Comparison of ENCODE assay signal across 15 mouse cellular contexts in genomic region chr1:128223304-128223703, GRCm38 (mm10). TPM values are rescaled to one million over a fixed set of nuclear protein-coding genes. Genes with fewer than 3 reads are reported as not detected.
DNase-seq lines count a peak whose midpoint lies in the region; ATAC-seq and TF ChIP-seq lines count a peak whose summit lies in the region.
"Had no signal": no experiment of that assay in that cellular context is flagged by ENCODE, and none has a peak within 500 bp of the region (broad histone marks: within the 10 kb centered on the region; RNA-seq: fewer than 3 reads in every experiment).

No protein-coding gene starts in this region.

- no peak overlapping the region for H3K4me3 ChIP-seq in forebrain, postnatal 0 days (ENCODE audit: low read depth, low read length)
- H3K4me3 ChIP-seq in forebrain, embryonic 15.5 days, result no peak overlapping the region
- H3K4me3 ChIP-seq in liver, embryonic 14.5 days (ENCODE audit: insufficient read depth in 1 of 2, low read depth in 2 of 2, low read length in 2 of 2), result no peak overlapping the region
- H3K4me3 ChIP-seq in liver, embryonic 11.5 days (ENCODE audit: low read depth, low read length), result no peak overlapping the region
- H3K4me3 ChIP-seq: forebrain, embryonic 12.5 days; kidney, embryonic 15.5 days; neural tube, embryonic 12.5 days; stomach, embryonic 15.5 days had no signal

- ATAC-seq in forebrain, postnatal 0 days, result no peak
- ATAC-seq in forebrain, embryonic 15.5 days (replicated peaks), result no peak
- no peak for ATAC-seq in liver, embryonic 14.5 days (ENCODE audit: insufficient read depth)
- ATAC-seq in liver, embryonic 11.5 days (replicated peaks; ENCODE audit: low FRiP score), result no peak
- ATAC-seq in granulocyte monocyte progenitor cell, adult 5-6 weeks (replicated peaks; ENCODE audit: poor library complexity, severe bottlenecking), result no peak; the same call in 1 of the 2 replicates

- peak; percentile 11 for DNase-seq in forebrain, postnatal 0 days
- DNase-seq in liver, embryonic 14.5 days (ENCODE audit: low read depth in 3 of 3, low spot score in 3 of 3), result no peak
- DNase-seq in liver, embryonic 11.5 days (ENCODE audit: low spot score), result no peak
- DNase-seq in NIH3T3 (ENCODE audit: low read depth), result peak; percentile 31
- peak; percentile 15 for DNase-seq in retina, postnatal 1 day
- no peak for DNase-seq in adrenal gland, postnatal 10 days
- DNase-seq: adrenal gland, adult 2 months; heart, postnatal 4 days; layer of hippocampus, postnatal 36 days had no signal

- no peaks in the 10 kb centered on the region for H3K4me1 ChIP-seq in forebrain, postnatal 0 days (ENCODE audit: insufficient read depth)
- no peaks in the 10 kb centered on the region for H3K4me1 ChIP-seq in forebrain, embryonic 15.5 days
- no peaks in the 10 kb centered on the region for H3K4me1 ChIP-seq in liver, embryonic 14.5 days (replicated peaks; ENCODE audit: control insufficient read depth in 2 of 2, insufficient read depth in 2 of 2, low read length in 1 of 2)
- no peaks in the 10 kb centered on the region for H3K4me1 ChIP-seq in liver, embryonic 11.5 days (replicated peaks; ENCODE audit: control insufficient read depth, insufficient read depth, low read length)
- H3K4me1 ChIP-seq: forebrain, embryonic 12.5 days; kidney, embryonic 15.5 days; neural tube, embryonic 12.5 days; stomach, embryonic 15.5 days had no signal

- TF ChIP-seq CTCF in forebrain, postnatal 0 days (IDR thresholded peaks at IDR 0.05; ENCODE audit: low read depth), result peak; percentile 68
- peak; percentile 37 for TF ChIP-seq CTCF in liver, embryonic 14.5 days (IDR thresholded peaks at IDR 0.05; ENCODE audit: low read depth)

- H3K9ac ChIP-seq in forebrain, postnatal 0 days, result no peak overlapping the region
- H3K9ac ChIP-seq in forebrain, embryonic 15.5 days (replicated peaks), result no peak overlapping the region
- H3K9ac ChIP-seq in liver, embryonic 14.5 days (replicated peaks), result no peak overlapping the region
- H3K9ac ChIP-seq in liver, embryonic 11.5 days (ENCODE audit: low read depth, low read length), result no peak overlapping the region
- H3K9ac ChIP-seq: forebrain, embryonic 12.5 days; kidney, embryonic 15.5 days; neural tube, embryonic 12.5 days; stomach, embryonic 15.5 days had no signal

- WGBS in forebrain, postnatal 0 days, result 73% methylated on average over 1 of the region's 1 CpGs
- WGBS in forebrain, embryonic 15.5 days, result 93% methylated on average over 1 of the region's 1 CpGs
- WGBS in liver, embryonic 14.5 days (ENCODE audit: insufficient replicate concordance), result 71% methylated on average over 1 of the region's 1 CpGs
- WGBS in liver, embryonic 11.5 days, result 75% methylated on average over 1 of the region's 1 CpGs

- H3K27me3 ChIP-seq in forebrain, postnatal 0 days (ENCODE audit: insufficient read depth, low read length), result no peaks in the 10 kb centered on the region
- no peaks in the 10 kb centered on the region for H3K27me3 ChIP-seq in forebrain, embryonic 15.5 days
- no peaks in the 10 kb centered on the region for H3K27me3 ChIP-seq in liver, embryonic 14.5 days (ENCODE audit: control insufficient read depth, insufficient read depth, low read length)
- no peaks in the 10 kb centered on the region for H3K27me3 ChIP-seq in liver, embryonic 11.5 days (replicated peaks; ENCODE audit: control insufficient read depth, insufficient read depth, low read length)
- H3K27me3 ChIP-seq: forebrain, embryonic 12.5 days; kidney, embryonic 15.5 days; neural tube, embryonic 12.5 days; stomach, embryonic 15.5 days had no signal

- TF ChIP-seq EP300 in liver, embryonic 14.5 days (IDR thresholded peaks at IDR 0.05; ENCODE audit: low read depth), result no peak

- no peak overlapping the region for H3K4me2 ChIP-seq in forebrain, postnatal 0 days (ENCODE audit: low read depth)
- H3K4me2 ChIP-seq in forebrain, embryonic 15.5 days (replicated peaks), result no peak overlapping the region
- H3K4me2 ChIP-seq in liver, embryonic 14.5 days (ENCODE audit: low read depth), result no peak overlapping the region
- H3K4me2 ChIP-seq in liver, embryonic 11.5 days, result no peak overlapping the region
- H3K4me2 ChIP-seq: forebrain, embryonic 12.5 days; kidney, embryonic 15.5 days; neural tube, embryonic 12.5 days; stomach, embryonic 15.5 days had no signal

- peaks cover 25% of the 10 kb centered on the region for H3K36me3 ChIP-seq in forebrain, postnatal 0 days (ENCODE audit: insufficient read depth)
- H3K36me3 ChIP-seq in forebrain, embryonic 15.5 days, result peaks cover 53% of the 10 kb centered on the region
- peaks cover 18% of the 10 kb centered on the region for H3K36me3 ChIP-seq in liver, embryonic 14.5 days (replicated peaks; ENCODE audit: control insufficient read depth, insufficient read depth, low read depth)
- H3K36me3 ChIP-seq in liver, embryonic 11.5 days (ENCODE audit: control insufficient read depth, insufficient read depth, low read length), result peaks cover 11% of the 10 kb centered on the region; the same call in 1 of the 2 replicates

- H3K9me3 ChIP-seq in forebrain, postnatal 0 days (ENCODE audit: low read length), result no peaks in the 10 kb centered on the region
- H3K9me3 ChIP-seq in forebrain, embryonic 15.5 days, result no peaks in the 10 kb centered on the region
- H3K9me3 ChIP-seq in liver, embryonic 14.5 days (ENCODE audit: control insufficient read depth, low read length), result no peaks in the 10 kb centered on the region
- no peaks in the 10 kb centered on the region for H3K9me3 ChIP-seq in liver, embryonic 11.5 days (ENCODE audit: control insufficient read depth, low read length)
- H3K9me3 ChIP-seq: forebrain, embryonic 12.5 days; kidney, embryonic 15.5 days; neural tube, embryonic 12.5 days; stomach, embryonic 15.5 days had no signal

- no peak overlapping the region for H3K27ac ChIP-seq in forebrain, postnatal 0 days (ENCODE audit: low read depth, low read length)
- no peak overlapping the region for H3K27ac ChIP-seq in forebrain, embryonic 15.5 days (replicated peaks)
- no peak overlapping the region for H3K27ac ChIP-seq in liver, embryonic 14.5 days
- no peak overlapping the region for H3K27ac ChIP-seq in liver, embryonic 11.5 days (ENCODE audit: low read depth, low read length)
- H3K27ac ChIP-seq: forebrain, embryonic 12.5 days; kidney, embryonic 15.5 days; neural tube, embryonic 12.5 days; stomach, embryonic 15.5 days had no signal

RNA-seq across cellular contexts. Expression of gene Ubxn4, which starts 20.5 kb away (rescaled TPM):
- 66.7 and 78.1 TPM in 2 replicates for total RNA-seq in forebrain, postnatal 0 days (2014; rRNA removed)
- 50.5 and 64.4 TPM in 2 replicates for polyA plus RNA-seq in forebrain, postnatal 0 days (2015; fragmentation: Nextera tagmentation; extraction: Ambion mirVana)
- polyA plus RNA-seq in forebrain, embryonic 15.5 days (2015; fragmentation: Nextera tagmentation; extraction: Ambion mirVana), result 70.7 and 74.0 TPM in 2 replicates
- polyA plus RNA-seq in liver, embryonic 14.5 days (2012; rRNA removed), result 9.8 and 14.9 TPM in 2 replicates
- polyA plus RNA-seq in liver, embryonic 14.5 days (2014; fragmentation: Nextera tagmentation; extraction: Ambion mirVana), result 27.2 and 32.8 TPM in 2 replicates
- 57.9 and 59.5 TPM in 2 replicates for polyA plus RNA-seq in liver, embryonic 11.5 days (2014; fragmentation: Nextera tagmentation; extraction: Ambion mirVana)
- 52.0 and 60.8 TPM in 2 replicates for total RNA-seq in granulocyte monocyte progenitor cell, adult 5-6 weeks (2014; fragmentation: Nextera tagmentation)
- total RNA-seq in granulocyte monocyte progenitor cell, adult 5-6 weeks (2017), result 80.2 and 110 TPM in 2 replicates
- total RNA-seq in adrenal gland, postnatal 10 days (2021), result 10 to 100 TPM; 53.5 to 57.1 TPM

Comparison
In these comparisons a context has a peak if more than half of its experiments do, and no peak if none do; other contexts are left out.
1. DNase-seq: peak in forebrain, postnatal 0 days (single experiment), NIH3T3 (single experiment) and retina, postnatal 1 day (single experiment); none in liver, embryonic 14.5 days (0 of 3), liver, embryonic 11.5 days (single experiment) and adrenal gland, postnatal 10 days (single experiment).